Mouse (Mus musculus) right cerebral cortex, adult 18-20 months (tissue): ENCODE measurements around the gene Sectm1a.
"Not testable (repeated sequence)": the region's sequence is repeated elsewhere in the genome, so short reads cannot be mapped to it uniquely, and the experiment has no call there.

ENCODE experiments used
- DNase-seq: peaks from one replicate; pipeline ENCODE4 v3.0.0; 2022; ENCODE audit warnings: mixed read lengths

Gene Sectm1a

DNA sequence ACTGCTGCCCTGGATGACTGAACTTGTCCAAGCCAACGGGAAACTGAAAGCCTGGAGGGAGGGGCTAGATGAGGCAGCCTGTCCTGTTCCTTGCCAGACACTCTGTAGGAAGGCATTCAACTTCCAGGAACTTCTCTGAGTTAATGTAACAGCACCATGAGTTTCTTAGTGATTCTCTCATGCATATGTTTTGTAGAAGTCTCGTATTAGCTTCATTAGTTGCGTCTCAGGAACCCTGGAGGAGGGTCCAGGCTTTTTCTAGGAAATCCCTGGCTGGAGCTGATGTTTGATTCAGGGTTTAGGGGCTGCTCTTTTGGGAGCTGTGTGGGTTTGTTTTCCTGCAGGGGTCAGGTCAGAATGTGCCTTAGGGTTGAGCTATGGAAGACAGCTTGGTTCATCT, at the start of gene Sectm1a:
Gene Sectm1a (minus strand): TSS at position 101 of the 400 bp plus-strand sequence.
- DNase-seq = no peak

DNA sequence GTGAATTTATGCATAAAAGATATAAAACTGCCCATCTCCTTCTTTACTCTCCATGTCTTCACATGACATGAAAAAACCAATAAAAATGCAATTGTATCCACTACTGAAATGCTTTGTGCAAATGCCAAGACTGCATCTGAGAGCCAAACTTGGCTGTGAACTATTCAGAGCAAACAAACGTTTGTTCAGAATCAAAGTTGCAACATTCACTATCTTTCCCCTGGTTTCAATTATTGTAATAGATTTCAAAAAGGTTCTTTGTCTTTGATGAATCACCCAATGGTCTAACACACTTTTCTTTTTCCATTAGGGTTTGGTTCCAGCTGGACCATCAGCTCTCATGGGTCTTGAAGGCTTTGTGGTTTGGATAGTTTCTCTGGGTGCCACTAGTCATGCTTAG, 48.6 kb upstream of the Sectm1a start:
- no peak for DNase-seq

DNA sequence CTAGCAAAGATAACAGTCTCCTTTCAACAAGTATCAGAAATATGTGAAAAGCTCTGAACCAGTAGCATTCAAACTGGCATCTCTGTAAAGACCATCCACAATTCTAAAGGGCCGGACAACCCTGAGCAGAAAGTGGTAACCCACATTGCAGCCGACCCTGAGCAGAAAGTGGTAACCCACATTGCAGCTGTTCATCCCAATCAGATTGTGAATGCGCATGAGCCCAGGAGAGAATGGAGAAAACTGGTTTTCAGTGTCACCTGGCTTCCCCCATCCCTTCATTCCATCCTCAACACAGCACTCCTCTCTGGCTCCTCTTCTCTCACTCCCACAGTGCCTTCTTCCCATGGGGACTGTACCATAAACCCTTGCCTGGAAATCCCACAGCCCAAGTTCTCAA, 46.4 kb upstream of the Sectm1a start:
- DNase-seq = no peak

DNA sequence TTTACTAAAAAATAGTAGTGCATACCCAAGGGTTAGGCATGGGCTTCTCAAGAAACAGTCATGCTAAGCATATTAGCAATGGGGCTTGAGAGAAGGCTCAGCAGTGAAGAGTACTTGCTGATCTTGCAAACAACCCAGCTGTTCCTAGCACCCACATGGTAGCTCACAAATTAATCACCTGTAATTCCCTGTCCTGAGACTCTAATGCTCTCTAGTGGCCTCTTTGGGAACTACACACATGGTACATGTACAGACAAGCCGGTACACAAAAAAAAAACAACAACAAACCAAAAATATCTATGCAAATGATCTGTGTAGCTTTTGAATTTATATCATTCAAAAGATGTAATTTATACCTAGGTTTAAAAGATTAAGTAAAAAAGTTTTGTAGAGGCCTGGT, 45.4 kb upstream of the Sectm1a start:
- no peak for DNase-seq

DNA sequence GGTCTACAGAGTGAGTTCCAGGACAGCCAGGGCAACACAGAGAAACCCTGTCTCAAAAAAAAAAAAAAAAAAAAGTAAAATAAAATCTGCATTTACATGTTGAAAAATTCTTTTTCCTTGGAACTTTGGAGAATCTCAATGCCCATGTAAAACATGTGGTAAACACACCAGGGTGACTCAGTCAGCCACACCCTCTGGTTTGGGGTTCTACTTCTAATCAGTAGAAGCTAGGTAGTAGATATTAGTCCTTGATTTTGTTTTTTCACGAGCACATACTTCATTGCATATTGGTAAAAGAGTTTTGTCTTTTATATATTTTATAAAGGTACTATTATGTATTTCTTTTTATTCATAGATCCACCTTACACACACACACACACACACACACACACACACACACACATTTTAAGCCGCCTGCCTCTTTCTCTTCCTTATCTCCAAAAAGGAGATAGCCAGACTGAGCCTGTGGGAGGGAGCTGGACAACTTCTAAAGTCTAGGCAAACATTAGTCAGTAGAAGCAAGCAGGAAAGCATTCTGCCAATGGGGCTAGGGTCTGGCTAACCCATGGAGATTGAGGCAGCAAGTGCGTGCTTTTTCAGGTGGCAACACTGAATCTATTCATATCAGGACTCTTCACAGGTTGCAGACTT, 44.6 kb upstream of the Sectm1a start:
- DNase-seq = no peak

DNA sequence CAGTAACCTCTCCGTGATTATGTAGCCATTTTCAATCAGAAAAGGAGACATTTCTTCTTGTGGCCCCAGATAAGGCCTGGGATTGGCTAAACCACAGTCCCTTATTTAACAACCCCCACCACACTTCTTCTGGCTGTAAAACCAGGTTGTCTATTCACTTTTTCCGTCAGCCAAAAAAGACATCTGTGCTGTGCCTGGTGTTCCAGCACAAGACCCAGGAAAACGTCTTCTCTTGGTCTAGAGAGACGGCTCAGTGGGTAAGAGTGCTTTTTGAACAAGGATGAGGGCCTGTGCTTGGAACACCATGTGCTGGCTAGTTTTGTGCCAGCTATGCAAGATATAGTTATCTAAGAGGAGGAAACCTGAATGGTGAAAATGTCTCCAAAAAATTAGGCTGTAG, 42.4 kb upstream of the Sectm1a start:
- DNase-seq = peak; percentile 16

DNA sequence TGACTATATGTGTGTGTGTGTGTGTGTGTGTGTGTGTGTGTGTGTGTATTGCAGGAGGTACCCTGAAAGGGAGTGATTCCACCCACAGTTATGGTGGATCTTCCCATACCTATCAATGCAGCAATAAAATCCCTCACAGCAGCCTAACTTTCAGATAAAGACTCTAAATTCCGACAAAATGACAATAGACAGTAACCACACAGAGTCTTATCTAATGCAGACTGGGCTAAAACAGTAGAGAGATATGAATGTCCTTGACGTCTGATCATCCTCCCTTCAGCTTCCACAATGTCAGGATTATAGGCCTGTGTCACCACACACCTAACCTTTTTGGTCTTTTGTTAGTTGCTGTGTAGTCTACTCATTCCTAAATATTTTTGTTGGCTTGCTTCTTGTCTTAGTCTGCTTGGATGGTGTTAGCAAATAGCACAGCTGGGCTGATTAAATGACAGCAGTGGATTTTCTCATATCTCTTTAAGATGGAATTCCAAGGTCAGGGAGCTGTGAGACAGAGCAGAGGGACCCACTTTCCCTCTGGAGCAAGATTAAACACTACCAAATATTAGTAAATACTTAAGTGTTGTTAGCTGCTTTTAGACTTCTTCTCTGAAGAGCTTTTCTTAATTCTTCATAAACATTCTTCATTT, 41.1 kb upstream of the Sectm1a start:
- DNase-seq = no peak

DNA sequence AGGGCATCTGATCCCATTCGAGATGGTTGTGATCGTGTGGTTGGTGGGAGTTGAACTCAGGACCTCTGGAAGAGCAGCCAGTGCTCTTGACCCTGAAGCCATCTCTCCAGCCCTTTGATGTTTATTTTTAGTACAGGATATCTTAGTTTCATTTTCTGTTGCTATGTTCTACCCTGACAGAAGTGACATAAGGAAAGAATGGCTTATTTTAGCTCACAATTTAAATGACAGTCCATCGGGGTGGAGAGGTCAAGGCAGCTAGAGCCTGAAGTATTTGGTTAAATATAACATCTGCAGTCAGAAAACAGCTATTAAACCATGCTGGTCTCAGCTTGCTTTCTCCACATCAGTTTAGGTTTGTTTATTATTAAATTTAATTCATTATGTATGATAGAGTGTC, 40.1 kb upstream of the Sectm1a start:
- no peak for DNase-seq

DNA sequence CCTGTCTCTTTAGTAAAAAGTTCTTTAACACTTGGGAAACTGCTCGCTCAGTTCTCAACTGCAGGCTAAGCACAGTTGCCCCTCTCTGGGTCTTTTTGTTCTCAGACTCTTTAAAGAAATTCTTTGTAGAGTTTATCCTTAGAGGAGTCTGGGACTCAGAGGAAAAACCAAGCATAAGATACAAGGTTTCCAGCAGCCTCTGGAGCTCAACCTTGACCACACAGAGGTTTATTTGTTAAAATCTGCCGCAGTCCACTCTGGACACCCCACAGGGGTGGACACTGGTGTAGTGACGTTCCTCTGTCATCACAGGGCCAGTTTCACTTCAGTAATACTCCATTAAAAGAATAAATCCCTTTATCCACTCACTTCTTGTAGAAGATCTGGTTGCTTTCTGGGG, 37.6 kb upstream of the Sectm1a start, which contains the start of gene Tex19.2:
Gene Tex19.2 (minus strand): TSS at position 101 of the 400 bp plus-strand sequence.
- no peak for DNase-seq

DNA sequence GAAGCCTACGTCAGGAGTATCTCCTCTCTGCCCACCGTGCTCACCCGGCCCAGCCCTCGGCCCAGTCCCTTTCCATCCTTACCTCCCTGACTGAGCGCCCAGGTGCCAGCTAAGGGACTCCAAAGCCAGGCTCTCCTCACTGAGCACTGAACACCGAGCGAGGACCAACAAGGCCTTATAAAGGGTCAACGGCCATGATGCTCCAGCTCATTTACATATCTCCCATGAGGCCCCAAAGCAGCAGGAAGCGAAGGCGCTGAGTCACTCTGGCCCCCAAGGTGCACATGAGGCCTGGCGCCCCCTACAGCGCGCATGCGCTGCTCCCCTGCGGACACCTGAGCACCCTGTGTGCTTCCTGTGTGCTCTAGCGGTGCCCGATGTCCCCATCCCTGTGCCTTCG, 37.1 kb upstream of the Sectm1a start:
- no peak for DNase-seq

DNA sequence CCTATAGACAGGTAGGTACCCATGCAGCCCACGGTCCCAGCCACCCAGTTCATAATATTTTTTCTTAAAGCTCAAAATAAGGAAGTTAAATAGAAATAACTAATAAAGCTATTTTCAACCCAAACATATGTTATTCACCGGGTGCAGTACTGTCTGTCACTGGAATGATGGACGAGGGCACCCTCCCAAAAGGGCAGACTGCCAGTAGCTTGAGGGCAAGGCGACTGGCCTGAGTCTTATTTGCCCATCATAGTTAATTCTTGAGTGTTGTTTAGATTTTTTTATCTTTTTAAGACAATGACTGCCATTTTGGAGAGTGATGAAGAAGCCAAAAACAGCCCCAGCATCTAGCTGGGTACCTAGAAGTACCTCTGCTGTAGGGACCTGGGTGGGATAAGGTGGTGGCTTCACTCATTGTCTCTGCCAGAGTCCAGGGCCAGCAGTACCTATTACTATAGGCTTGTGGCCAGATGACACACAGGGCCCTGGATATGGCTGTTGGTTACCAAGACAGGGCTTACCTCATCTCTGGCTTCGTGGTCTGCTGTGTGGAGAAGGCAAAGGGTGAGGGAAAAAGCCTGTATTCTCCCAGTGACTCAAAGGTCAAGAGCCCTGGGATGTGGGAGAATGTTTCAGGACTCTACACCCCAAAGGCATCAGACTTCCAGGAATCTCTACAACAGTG, 31.2 kb upstream of the Sectm1a start:
- DNase-seq = no peak

DNA sequence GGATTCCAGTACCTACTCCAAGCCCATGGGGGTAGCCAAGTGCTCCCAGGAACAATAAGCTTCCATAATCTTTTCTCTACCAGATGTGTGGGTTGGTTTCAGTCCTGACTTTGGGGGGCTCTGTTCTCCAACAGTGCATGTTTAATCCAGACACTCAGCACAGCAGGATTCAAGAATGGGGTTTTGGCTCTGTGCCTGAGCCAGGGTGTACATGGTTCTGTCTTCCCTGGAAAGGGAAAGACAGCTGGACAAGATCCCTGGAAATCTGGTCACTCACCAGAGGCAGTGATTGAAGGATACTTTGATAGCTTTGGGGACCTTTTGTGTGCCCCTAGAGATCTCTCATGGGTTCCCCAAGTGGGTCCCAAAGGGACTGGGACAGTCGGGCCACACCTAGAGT, 30.6 kb upstream of the Sectm1a start:
- no peak for DNase-seq

DNA sequence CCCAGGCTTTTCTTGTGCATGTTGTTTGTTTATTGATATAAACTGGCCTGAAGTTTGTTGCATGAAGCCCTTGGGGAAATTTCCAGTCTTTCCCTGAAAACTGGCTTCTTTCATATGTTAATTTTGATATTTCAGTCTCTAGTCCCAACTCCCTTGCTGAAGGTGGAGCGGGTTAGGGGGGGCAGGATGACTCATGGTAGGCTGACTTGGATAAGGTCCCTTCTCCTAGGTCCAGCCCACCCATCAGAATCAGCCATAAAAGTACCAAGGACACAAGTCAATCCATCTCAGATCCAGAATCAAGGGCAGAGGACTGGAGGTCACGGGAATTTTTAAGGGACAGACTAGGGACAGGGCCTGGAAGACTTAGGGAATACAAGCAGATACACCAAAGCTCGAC, 30.0 kb upstream of the Sectm1a start:
- DNase-seq = no peak

DNA sequence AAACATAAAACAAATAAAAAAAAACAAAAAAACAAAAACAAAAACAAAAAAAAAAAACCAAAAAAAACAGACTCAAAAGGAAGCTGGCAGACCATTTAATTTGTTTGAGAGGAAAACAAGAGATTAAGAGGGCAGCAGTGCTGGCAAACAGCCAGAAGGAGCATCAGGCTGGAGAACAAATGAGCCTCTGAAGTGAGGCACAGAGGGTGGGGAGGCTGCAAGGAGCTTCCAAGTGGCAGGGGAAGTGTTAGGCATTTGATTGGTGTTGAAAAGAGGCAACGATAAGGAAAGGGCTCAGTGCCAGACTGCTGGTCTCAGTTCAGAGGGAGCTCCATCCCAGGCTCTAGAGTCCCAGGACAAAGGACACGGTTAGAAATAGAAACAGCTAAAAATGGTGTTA, 29.0 kb upstream of the Sectm1a start:
- no peak for DNase-seq

DNA sequence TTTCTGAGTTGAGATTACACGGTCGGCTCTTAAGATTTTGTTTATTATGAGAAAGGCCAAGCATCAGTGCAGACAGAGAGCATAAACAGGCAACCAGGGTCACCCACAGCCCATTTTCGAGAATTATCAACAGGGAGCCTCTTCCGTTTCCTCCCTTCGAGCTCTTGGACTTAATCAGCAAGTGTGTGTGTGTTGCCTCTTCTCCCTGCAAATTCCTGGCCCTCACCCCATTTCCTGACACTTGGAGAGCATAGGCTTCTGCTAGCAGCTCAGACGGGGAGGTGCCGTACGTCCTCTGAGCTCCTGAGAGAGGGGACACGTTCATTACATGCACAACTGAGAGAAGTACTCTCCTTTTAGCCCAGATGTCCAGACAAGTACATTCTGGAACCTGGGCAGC, 27.0 kb upstream of the Sectm1a start:
- DNase-seq = no peak

DNA sequence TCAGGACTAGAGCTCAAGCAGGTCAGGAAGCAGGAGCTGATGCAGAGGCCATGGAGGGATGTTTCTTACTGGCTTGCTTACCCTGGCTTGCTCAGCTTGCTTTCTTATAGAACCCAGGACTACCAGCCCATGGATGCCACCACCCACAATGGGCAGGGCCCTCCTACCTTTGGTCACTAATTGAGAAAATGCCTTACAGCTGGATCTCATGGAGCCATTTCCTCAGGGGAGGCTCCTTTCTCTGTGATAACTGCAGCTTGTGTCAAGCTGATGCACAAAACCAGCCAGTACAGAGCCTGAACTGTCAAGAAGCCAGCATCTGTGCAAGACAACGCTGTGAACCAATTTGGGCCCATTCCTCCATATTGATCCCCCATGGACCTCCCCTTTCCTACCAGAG, 26.2 kb upstream of the Sectm1a start:
- DNase-seq = not testable (repeated sequence)

DNA sequence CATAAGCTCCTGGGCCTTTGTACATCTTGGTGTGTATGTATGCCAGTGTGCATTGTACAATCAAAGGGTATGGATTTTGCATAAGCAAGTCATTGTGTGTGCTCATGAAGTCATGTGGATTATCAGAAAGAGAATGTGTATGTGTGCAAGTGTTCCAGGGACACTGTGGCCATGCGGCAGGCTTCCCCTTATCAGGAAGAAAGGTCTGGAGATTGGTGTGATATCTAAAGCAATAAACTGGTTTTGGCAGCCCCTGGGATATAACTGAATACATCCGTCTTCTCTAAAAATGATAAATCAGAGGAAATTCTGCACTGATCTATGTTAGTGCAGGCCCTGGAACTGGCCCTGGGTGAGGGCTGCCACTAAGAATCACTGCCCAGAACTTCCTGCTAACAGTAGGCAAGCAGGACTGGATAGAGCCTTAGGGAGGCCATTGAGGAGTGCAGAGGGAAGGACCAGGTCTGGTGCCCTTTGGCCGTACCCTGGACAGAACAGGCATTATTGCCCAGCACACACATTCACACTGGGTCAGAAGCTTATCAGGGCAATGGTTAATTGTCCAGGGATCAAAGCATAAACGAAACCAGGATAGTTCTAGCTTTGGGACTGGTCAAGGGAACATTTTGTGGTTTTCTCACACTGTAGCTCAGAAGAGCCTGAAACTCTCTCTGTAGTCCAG, 20.2 kb upstream of the Sectm1a start:
- no peak for DNase-seq

DNA sequence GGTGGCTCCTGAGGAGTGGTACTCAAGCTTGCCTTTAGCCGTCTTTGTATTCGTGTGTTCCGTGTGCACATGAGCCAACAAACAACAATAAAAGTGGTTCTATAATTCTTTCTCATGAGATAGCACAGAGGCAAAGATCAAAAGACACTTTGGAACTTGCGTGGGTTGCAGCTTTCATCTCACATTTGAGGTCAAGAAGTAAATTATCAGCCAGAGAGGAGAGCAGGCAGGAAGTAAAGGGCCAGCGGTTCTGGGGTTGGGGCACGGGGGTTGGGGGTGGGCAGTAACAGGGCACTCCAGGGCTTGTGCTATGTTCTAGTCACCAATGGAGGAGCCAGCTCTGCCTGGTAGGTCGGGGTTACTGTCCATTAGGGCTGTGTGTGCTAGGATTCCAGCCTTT, 19.7 kb upstream of the Sectm1a start:
- DNase-seq = no peak

DNA sequence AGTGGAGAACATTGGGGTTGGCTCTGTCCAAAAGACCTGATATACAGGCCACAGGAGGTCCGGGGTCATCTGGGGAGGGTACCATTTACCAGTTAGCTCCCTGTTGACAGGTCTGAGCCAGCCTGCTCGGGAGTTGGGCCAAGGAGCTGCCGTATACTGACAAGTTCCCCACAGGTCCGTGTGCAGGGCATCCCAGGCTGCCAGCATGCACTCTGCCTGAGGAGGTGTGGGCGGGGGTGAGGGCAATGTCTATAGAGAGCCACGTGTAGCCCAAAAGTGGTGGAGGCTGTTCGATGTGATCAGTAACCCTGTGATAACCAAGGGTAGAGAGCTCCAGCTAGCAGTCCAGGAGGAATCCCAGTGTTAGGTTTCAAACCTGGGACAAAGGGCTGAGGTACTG, 18.7 kb upstream of the Sectm1a start:
- DNase-seq = no peak

DNA sequence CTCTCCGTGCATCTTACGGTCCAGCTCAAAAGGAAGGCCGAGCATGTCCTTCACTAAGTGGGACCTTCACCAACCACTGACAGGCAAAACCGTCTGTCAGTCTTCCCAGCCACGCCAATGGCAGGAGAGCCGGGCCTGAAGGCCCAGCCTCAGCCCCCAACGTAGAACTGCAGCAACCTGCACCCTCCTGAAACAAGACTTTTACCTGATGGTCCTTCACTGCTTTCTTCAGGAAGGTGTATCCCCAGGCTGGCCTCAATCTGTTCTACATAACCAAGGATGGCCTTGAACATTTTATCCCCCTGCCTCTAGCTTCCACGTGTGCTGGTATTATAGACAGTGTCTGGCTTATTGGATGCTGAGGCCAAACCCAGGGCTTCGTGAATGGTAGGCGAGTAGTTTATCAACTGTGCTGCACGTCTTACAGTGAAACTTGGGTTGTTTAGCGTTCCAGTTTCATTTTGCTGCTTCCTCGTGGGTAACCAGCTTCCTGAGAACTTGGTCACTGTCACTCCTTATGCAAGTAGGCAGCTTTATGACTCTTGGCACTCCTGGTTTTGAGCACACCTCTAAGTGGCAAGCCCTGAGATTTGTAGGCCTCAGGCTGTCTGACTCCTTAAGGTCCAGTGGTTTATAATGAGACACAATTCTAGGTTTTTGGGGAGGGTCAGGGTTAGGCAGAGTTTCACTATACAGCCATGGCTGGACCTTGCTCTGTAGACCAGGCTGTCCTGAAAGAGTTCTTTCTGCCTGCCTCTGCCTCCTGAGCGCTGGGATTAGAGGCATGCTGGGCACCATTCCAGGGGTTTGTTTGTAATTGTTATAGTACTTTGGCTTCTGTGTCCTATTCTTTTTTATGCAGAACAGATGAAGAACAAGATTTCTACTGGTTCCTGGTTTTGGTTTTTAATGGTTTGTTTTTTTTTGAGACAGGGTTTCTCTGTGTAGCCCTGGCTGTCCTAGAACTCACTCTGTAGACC, 11.9 kb upstream of the Sectm1a start:
- no peak for DNase-seq

DNA sequence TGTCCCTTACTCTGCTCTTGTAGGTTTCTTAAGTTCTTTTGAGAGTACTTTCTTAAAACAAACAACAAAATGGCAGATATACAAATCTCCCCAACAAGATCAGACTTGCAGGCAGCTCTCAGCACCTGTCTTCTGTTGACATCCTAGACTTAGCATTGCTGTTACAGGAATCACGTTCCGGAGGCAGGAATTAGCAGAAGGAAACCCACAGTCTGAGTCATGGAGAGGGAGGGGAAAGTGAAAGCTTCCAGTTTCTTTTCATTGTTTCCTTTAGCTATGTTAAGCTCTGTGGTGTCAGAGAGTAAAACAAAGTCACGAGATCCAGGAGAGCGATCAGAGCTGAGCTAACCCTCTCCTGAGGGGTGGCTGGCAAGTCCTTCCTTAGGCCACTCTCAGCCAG, 9.9 kb upstream of the Sectm1a start:
- no peak for DNase-seq

DNA sequence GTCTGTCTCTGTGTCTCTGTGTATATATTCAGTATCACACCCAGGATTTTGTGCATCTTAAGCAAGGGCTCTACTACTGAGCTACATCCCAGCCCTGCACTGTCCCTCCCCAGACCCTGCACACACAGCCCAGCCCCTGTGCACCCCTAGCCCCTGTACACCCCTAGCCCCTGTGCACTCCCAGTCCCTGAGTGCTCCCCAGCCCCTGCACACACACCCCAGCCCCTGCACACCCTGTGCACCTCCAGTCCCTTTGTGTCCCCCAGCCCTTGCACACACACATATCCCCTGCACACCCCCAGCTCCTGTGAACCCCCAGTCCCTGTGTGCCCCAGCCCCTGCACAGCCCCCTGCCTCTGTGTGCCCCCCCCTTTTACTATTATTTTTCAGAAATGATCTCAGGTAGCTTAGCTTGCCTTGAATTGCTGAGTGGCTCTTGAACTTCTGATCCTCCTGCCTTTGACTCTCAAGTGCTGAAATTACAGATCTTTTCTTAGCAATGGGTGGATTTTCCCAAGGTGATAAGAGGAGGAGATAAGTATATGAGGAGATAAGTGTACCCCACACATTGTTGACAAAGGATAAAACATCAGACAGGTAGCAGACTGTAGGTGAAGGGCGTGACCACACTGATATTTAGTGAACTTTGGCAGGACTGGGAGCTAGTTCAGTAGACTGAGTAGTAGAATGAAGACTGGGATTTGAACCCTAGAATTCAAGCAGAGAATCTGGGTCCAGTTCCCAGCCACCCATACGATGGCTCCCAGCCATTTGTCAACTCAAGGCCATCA, 8.9 kb upstream of the Sectm1a start:
- no peak for DNase-seq
